Mouse (Mus musculus) spleen, adult 2 months (tissue): ENCODE data around the gene Plcb1.

Experiments
- CTCF ChIP-seq: fragments of 200-500 bp; IDR thresholded peaks from 2 replicates; pipeline ENCODE4 v1.5.1; 2011; ENCODE audit warnings: mild to moderate bottlenecking, inconsistent platforms; ENCODE audit not compliant: insufficient read depth, insufficient read length, insufficient replicate concordance; ENCODE audit errors: extremely low read depth
- POLR2A ChIP-seq: fragments of 200-500 bp; IDR thresholded peaks from 2 replicates; pipeline ENCODE4 v1.6.1; 2011; ENCODE audit warnings: low read depth, low read length, inconsistent platforms

- no peak for TF ChIP-seq POLR2A
- no peak for TF ChIP-seq CTCF
Measured at GRCm38 (mm10) chr2:134946331-134946730, 160.5 kb downstream of the Plcb1 start.
